In the genomic region with DNA sequence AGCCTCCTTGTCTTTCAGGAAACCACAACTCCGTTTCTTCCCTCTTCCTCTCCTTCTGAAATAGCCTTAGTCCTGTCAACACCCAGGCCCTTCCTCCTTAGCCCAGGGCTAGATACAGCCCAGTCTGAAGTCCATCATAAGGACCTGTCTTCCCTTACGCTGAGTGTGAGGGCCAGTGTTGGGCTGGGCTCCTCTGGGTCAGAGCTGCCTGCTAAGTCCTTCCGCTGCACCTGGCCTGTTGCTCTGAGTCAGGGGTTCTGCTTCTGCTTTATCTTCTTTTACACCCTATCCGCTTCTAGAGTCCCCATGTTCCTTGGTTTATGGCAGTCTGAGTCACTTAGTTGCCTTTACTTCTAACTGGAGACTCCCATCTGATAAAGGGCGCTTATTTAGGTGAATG, we compare ENCODE assay signal across 26 mouse cellular contexts.
A peak's percentile ranks its signal among the peaks of the same experiment; 100 is the strongest.
DNase-seq lines count a peak whose midpoint lies in the region; ATAC-seq and TF ChIP-seq lines count a peak whose summit lies in the region.
"Had no signal": no experiment of that assay in that cellular context is flagged by ENCODE, and none has a peak within 500 bp of the region (broad histone marks: within the 10 kb centered on the region; RNA-seq: fewer than 3 reads in every experiment).

No protein-coding gene starts in this region.

- H3K4me2 ChIP-seq in midbrain, embryonic 14.5 days (ENCODE audit: low read length): no peak overlapping the region
- no peak overlapping the region for H3K4me2 ChIP-seq in midbrain, postnatal 0 days (ENCODE audit: low read depth, low read length, poor library complexity, severe bottlenecking)
- no peak overlapping the region for H3K4me2 ChIP-seq in intestine, embryonic 14.5 days (ENCODE audit: low read length)
- no peak overlapping the region for H3K4me2 ChIP-seq in neural tube, embryonic 15.5 days
- no peak overlapping the region for H3K4me2 ChIP-seq in hindbrain, postnatal 0 days (ENCODE audit: low read depth, low read length)
- H3K4me2 ChIP-seq: heart, embryonic 11.5 days; hindbrain, embryonic 15.5 days; liver, embryonic 13.5 days; lung, embryonic 15.5 days; neural tube, embryonic 13.5 days had no signal

- no peak overlapping the region for H3K4me3 ChIP-seq in midbrain, embryonic 14.5 days (replicated peaks; ENCODE audit: low read depth, low read length)
- no peak overlapping the region for H3K4me3 ChIP-seq in midbrain, postnatal 0 days (ENCODE audit: low read depth, low read length)
- H3K4me3 ChIP-seq in intestine, embryonic 14.5 days (ENCODE audit: low read depth, low read length): no peak overlapping the region
- no peak overlapping the region for H3K4me3 ChIP-seq in neural tube, embryonic 15.5 days (replicated peaks)
- no peak overlapping the region for H3K4me3 ChIP-seq in hindbrain, postnatal 0 days (ENCODE audit: low read length)
- H3K4me3 ChIP-seq: hindbrain, embryonic 15.5 days; left cerebral cortex, adult 2 months; liver, embryonic 13.5 days; lung, embryonic 15.5 days; neural tube, embryonic 13.5 days had no signal

- H3K9me3 ChIP-seq in midbrain, embryonic 14.5 days (ENCODE audit: control insufficient read depth, low read length): no peaks in the 10 kb centered on the region
- no peaks in the 10 kb centered on the region for H3K9me3 ChIP-seq in midbrain, postnatal 0 days (ENCODE audit: low read length)
- H3K9me3 ChIP-seq in intestine, embryonic 14.5 days (ENCODE audit: control insufficient read depth, low read length): no peaks in the 10 kb centered on the region
- no peaks in the 10 kb centered on the region for H3K9me3 ChIP-seq in neural tube, embryonic 15.5 days (replicated peaks)
- no peaks in the 10 kb centered on the region for H3K9me3 ChIP-seq in hindbrain, postnatal 0 days (ENCODE audit: low read length)
- H3K9me3 ChIP-seq: hindbrain, embryonic 15.5 days; liver, embryonic 13.5 days; lung, embryonic 15.5 days; neural tube, embryonic 13.5 days had no signal

- H3K9ac ChIP-seq in midbrain, embryonic 14.5 days (replicated peaks; ENCODE audit: low read length): no peak overlapping the region
- no peak overlapping the region for H3K9ac ChIP-seq in midbrain, postnatal 0 days (replicated peaks; ENCODE audit: low read length, poor library complexity, severe bottlenecking)
- H3K9ac ChIP-seq in intestine, embryonic 14.5 days (ENCODE audit: low read length): no peak overlapping the region
- H3K9ac ChIP-seq in neural tube, embryonic 15.5 days (replicated peaks): no peak overlapping the region
- no peak overlapping the region for H3K9ac ChIP-seq in hindbrain, postnatal 0 days (replicated peaks; ENCODE audit: low read length)
- H3K9ac ChIP-seq: hindbrain, embryonic 15.5 days; liver, embryonic 13.5 days; lung, embryonic 15.5 days; neural tube, embryonic 13.5 days had no signal

- H3K27me3 ChIP-seq in midbrain, embryonic 14.5 days (ENCODE audit: control insufficient read depth, insufficient read depth, low read length): no peaks in the 10 kb centered on the region
- no peaks in the 10 kb centered on the region for H3K27me3 ChIP-seq in midbrain, postnatal 0 days (ENCODE audit: insufficient read depth, low read length)
- H3K27me3 ChIP-seq in intestine, embryonic 14.5 days (replicated peaks; ENCODE audit: control insufficient read depth, insufficient read depth, low read length): no peaks in the 10 kb centered on the region
- H3K27me3 ChIP-seq in neural tube, embryonic 15.5 days (replicated peaks): no peaks in the 10 kb centered on the region
- H3K27me3 ChIP-seq in hindbrain, postnatal 0 days (ENCODE audit: insufficient read depth, low read length): no peaks in the 10 kb centered on the region
- H3K27me3 ChIP-seq: hindbrain, embryonic 15.5 days; liver, embryonic 13.5 days; lung, embryonic 15.5 days; neural tube, embryonic 13.5 days had no signal

- H3K36me3 ChIP-seq in midbrain, embryonic 14.5 days (ENCODE audit: control insufficient read depth, insufficient read depth, low read length): no peaks in the 10 kb centered on the region
- no peaks in the 10 kb centered on the region for H3K36me3 ChIP-seq in midbrain, postnatal 0 days (ENCODE audit: insufficient read depth, low read length)
- H3K36me3 ChIP-seq in intestine, embryonic 14.5 days (ENCODE audit: control insufficient read depth, insufficient read depth, low read length): no peaks in the 10 kb centered on the region
- H3K36me3 ChIP-seq in neural tube, embryonic 15.5 days: no peaks in the 10 kb centered on the region
- H3K36me3 ChIP-seq in hindbrain, postnatal 0 days (ENCODE audit: insufficient read depth, low read length): no peaks in the 10 kb centered on the region
- H3K36me3 ChIP-seq: hindbrain, embryonic 15.5 days; liver, embryonic 13.5 days; lung, embryonic 15.5 days had no signal

- no peak for DNase-seq in midbrain, embryonic 14.5 days
- DNase-seq in midbrain, postnatal 0 days (ENCODE audit: low spot score): no peak
- no peak for DNase-seq in intestine, embryonic 14.5 days (ENCODE audit: low spot score)
- no peak for DNase-seq in ovary, postnatal 36 days (ENCODE audit: low spot score)
- DNase-seq in hindbrain, postnatal 0 days (ENCODE audit: low spot score): no peak
- DNase-seq: adrenal gland, adult 8-10 months; cerebellum, adult 9-10 months; gastrocnemius, postnatal 36 days; heart, postnatal 14 days; kidney, adult 8-10 months; kidney, postnatal 36 days; layer of hippocampus, adult 9-11 months; left cerebral cortex, postnatal 4 days; liver, embryonic 13.5 days; lung, postnatal 4 days; retina, postnatal 1 day; thymus, postnatal 14 days had no signal

- 90% methylated on average over 5 of the region's 5 CpGs for WGBS in midbrain, embryonic 14.5 days
- WGBS in midbrain, postnatal 0 days: 88% methylated on average over 5 of the region's 5 CpGs
- 73% methylated on average over 5 of the region's 5 CpGs for WGBS in intestine, embryonic 14.5 days
- WGBS in neural tube, embryonic 15.5 days: 84% methylated on average over 5 of the region's 5 CpGs
- WGBS in hindbrain, postnatal 0 days: 91% methylated on average over 5 of the region's 5 CpGs

- H3K27ac ChIP-seq in midbrain, embryonic 14.5 days (replicated peaks; ENCODE audit: low read depth, low read length): no peak overlapping the region
- no peak overlapping the region for H3K27ac ChIP-seq in midbrain, postnatal 0 days (ENCODE audit: low read depth, low read length)
- H3K27ac ChIP-seq in intestine, embryonic 14.5 days (ENCODE audit: low read depth): no peak overlapping the region
- no peak overlapping the region for H3K27ac ChIP-seq in neural tube, embryonic 15.5 days (replicated peaks)
- H3K27ac ChIP-seq in hindbrain, postnatal 0 days: no peak overlapping the region
- H3K27ac ChIP-seq: hindbrain, embryonic 15.5 days; left cerebral cortex, adult 2 months; liver, embryonic 13.5 days; lung, embryonic 15.5 days; neural tube, embryonic 13.5 days had no signal

- ATAC-seq in midbrain, embryonic 14.5 days (ENCODE audit: low FRiP score, low TSS enrichment): 0 out of 2 replicates have a peak, but pooled peaks have one; percentile 14
- no peak for ATAC-seq in midbrain, postnatal 0 days (ENCODE audit: low FRiP score)
- peak; percentile 89 for ATAC-seq in intestine, embryonic 14.5 days (replicated peaks; ENCODE audit: low FRiP score, low TSS enrichment, low read depth)
- ATAC-seq in megakaryocyte, adult 5-6 weeks (ENCODE audit: poor library complexity, severe bottlenecking): 0 out of 2 replicates have a peak, but pooled peaks have one; percentile 48
- no peak for ATAC-seq in neural tube, embryonic 15.5 days (ENCODE audit: low FRiP score)
- no peak for ATAC-seq in hindbrain, postnatal 0 days
- ATAC-seq: forebrain, embryonic 14.5 days; Patski had no signal

- no peak for TF ChIP-seq CTCF in midbrain, postnatal 0 days (IDR thresholded peaks at IDR 0.05)
- TF ChIP-seq CTCF in hindbrain, postnatal 0 days (IDR thresholded peaks at IDR 0.05; ENCODE audit: low read depth): no peak

- H3K4me1 ChIP-seq in midbrain, embryonic 14.5 days (ENCODE audit: control insufficient read depth, insufficient read depth, low read length): no peaks in the 10 kb centered on the region; the same call in 1 of the 2 replicates
- no peaks in the 10 kb centered on the region for H3K4me1 ChIP-seq in midbrain, postnatal 0 days (ENCODE audit: insufficient read depth, low read length)
- H3K4me1 ChIP-seq in intestine, embryonic 14.5 days (replicated peaks; ENCODE audit: control insufficient read depth, insufficient read depth, low read length): no peaks in the 10 kb centered on the region; the same call in 1 of the 2 replicates
- H3K4me1 ChIP-seq in neural tube, embryonic 15.5 days: no peaks in the 10 kb centered on the region
- H3K4me1 ChIP-seq in hindbrain, postnatal 0 days (ENCODE audit: insufficient read depth, low read length): no peaks in the 10 kb centered on the region
- H3K4me1 ChIP-seq: hindbrain, embryonic 15.5 days; liver, embryonic 13.5 days; lung, embryonic 15.5 days; neural tube, embryonic 13.5 days had no signal

Comparison
In these comparisons a context has a peak if more than half of its experiments do, and no peak if none do; other contexts are left out.
1. ATAC-seq: peak in midbrain, embryonic 14.5 days (single experiment), intestine, embryonic 14.5 days (single experiment) and megakaryocyte, adult 5-6 weeks (single experiment); none in midbrain, postnatal 0 days (single experiment), neural tube, embryonic 15.5 days (single experiment) and hindbrain, postnatal 0 days (single experiment).